Mouse (Mus musculus): Measurements from ENCODE around the gene Cdc20b.

The Cdc20b gene

GRCm38 (mm10) chr13:113034950-113035421 is at the start of gene Cdc20b:
TSS of gene Cdc20b (plus strand) at chr13:113035111.
- TF ChIP-seq GATA4 (IDR thresholded peaks at IDR 0.05; ENCODE audit: insufficient replicate concordance, low read length), result no peak

- TF ChIP-seq GATA4 (IDR thresholded peaks at IDR 0.05; ENCODE audit: insufficient replicate concordance, low read length), result no peak
Measured at GRCm38 (mm10) chr13:112985605-112986450, 49.1 kb upstream of the Cdc20b start.

- no peak for TF ChIP-seq GATA4 (IDR thresholded peaks at IDR 0.05; ENCODE audit: insufficient replicate concordance, low read length)
Measured at GRCm38 (mm10) chr13:112986451-112986950, 48.4 kb upstream of the Cdc20b start.

- peak; percentile 13; the same call in 1 of the 2 replicates for TF ChIP-seq GATA4 (IDR thresholded peaks at IDR 0.05; ENCODE audit: insufficient replicate concordance, low read length)
Measured at GRCm38 (mm10) chr13:112987532-112987943, 47.4 kb upstream of the Cdc20b start, which contains the start of gene Ccno. TSS of gene Ccno (plus strand) at chr13:112987802.

- TF ChIP-seq GATA4 (IDR thresholded peaks at IDR 0.05; ENCODE audit: insufficient replicate concordance, low read length), result no peak
Measured at GRCm38 (mm10) chr13:112987991-112988390, 46.9 kb upstream of the Cdc20b start.

GRCm38 (mm10) chr13:112988866-112989265 is 46.0 kb upstream of the Cdc20b start:
- no peak for TF ChIP-seq GATA4 (IDR thresholded peaks at IDR 0.05; ENCODE audit: insufficient replicate concordance, low read length)

- no peak for TF ChIP-seq GATA4 (IDR thresholded peaks at IDR 0.05; ENCODE audit: insufficient replicate concordance, low read length)
Measured at GRCm38 (mm10) chr13:112989541-112989940, 45.4 kb upstream of the Cdc20b start.

- no peak for TF ChIP-seq GATA4 (IDR thresholded peaks at IDR 0.05; ENCODE audit: insufficient replicate concordance, low read length)
Measured at GRCm38 (mm10) chr13:112990346-112990745, 44.6 kb upstream of the Cdc20b start.

GRCm38 (mm10) chr13:112993531-112994152 is 41.3 kb upstream of the Cdc20b start, which contains the start of gene Mcidas:
TSS of gene Mcidas (plus strand) at chr13:112993845.
- no peak for TF ChIP-seq GATA4 (IDR thresholded peaks at IDR 0.05; ENCODE audit: insufficient replicate concordance, low read length)

GRCm38 (mm10) chr13:112994191-112994590 is 40.7 kb upstream of the Cdc20b start:
- TF ChIP-seq GATA4 (IDR thresholded peaks at IDR 0.05; ENCODE audit: insufficient replicate concordance, low read length), result no peak

GRCm38 (mm10) chr13:112996407-112996806 is 38.5 kb upstream of the Cdc20b start:
- no peak for TF ChIP-seq GATA4 (IDR thresholded peaks at IDR 0.05; ENCODE audit: insufficient replicate concordance, low read length)

- TF ChIP-seq GATA4 (IDR thresholded peaks at IDR 0.05; ENCODE audit: insufficient replicate concordance, low read length), result no peak
Measured at GRCm38 (mm10) chr13:112997369-112997768, 37.5 kb upstream of the Cdc20b start.

- TF ChIP-seq GATA4 (IDR thresholded peaks at IDR 0.05; ENCODE audit: insufficient replicate concordance, low read length), result no peak
Measured at GRCm38 (mm10) chr13:112998427-112999201, 36.3 kb upstream of the Cdc20b start.

- TF ChIP-seq GATA4 (IDR thresholded peaks at IDR 0.05; ENCODE audit: insufficient replicate concordance, low read length), result no peak
Measured at GRCm38 (mm10) chr13:113000090-113000489, 34.8 kb upstream of the Cdc20b start.
